Mouse (Mus musculus) heart, postnatal 0 days (tissue): ENCODE data around the gene Lsg1.

Source experiments
- CTCF ChIP-seq: IDR thresholded peaks from 2 replicates; pipeline ENCODE4 v1.5.1; 2016; ENCODE audit warnings: antibody characterized with exemption, control low read depth, low read depth
- EP300 ChIP-seq: IDR thresholded peaks from 2 replicates; pipeline ENCODE4 v1.6.1; 2016; ENCODE audit warnings: antibody characterized with exemption, low read depth

DNA sequence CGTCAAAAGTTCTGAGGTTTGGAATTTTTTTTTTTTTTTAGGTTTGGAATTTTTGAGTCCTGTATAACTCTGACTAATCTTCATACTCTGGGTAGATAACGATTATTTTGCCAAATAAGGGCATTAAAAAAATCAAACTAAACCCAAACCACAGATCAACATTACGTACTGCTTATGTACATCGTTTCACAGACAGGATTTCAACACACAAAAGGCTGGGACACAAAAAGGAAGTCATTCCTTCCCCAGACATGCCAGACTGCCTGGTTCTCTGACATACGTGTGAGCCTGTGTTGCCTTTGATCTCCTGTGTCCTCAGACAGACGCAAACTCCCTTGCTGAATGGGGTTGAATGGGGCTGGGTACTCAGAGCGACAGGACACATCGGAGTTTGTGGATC, 59.0 kb downstream of the Lsg1 start:
- TF ChIP-seq CTCF (no peak), EP300 (no peak)
